Mouse (Mus musculus) cortical plate, adult 2 months (tissue): ENCODE measurements at regions not wholly inside any gene's neighbourhood (a gene's known extent, or its start where the extent isn't known, plus 50 kb on each side); places are given as distances from the start of the nearest gene placed in this dataset.

Experiments used
- H3K27ac ChIP-seq: fragments of 200-500 bp; 2 replicates; pipeline ENCODE4 v1.5.1; 2012; ENCODE audit warnings: low read length, control low read depth, inconsistent platforms; ENCODE audit not compliant: insufficient read depth
- H3K4me1 ChIP-seq: fragments of 200-500 bp; 2 replicates; pipeline ENCODE4 v1.6.1; 2011; ENCODE audit warnings: low read length; ENCODE audit not compliant: control insufficient read depth, insufficient read depth
- H3K4me3 ChIP-seq: fragments of 200-500 bp; 2 replicates; pipeline ENCODE4 v1.5.1; 2011; ENCODE audit warnings: mild to moderate bottlenecking, low read length, control low read depth; ENCODE audit not compliant: insufficient read depth
- CTCF ChIP-seq: fragments of 200-500 bp; IDR thresholded peaks from 2 replicates; pipeline ENCODE4 v1.5.1; 2011; ENCODE audit warnings: mild to moderate bottlenecking, control low read depth, low read length; ENCODE audit not compliant: insufficient read depth; ENCODE audit errors: extremely low read depth
- POLR2A ChIP-seq: fragments of 200-500 bp; IDR thresholded peaks from 2 replicates; pipeline ENCODE4 v1.6.1; 2011; ENCODE audit warnings: mild to moderate bottlenecking, low read length, control low read depth; ENCODE audit not compliant: insufficient read depth; ENCODE audit errors: extremely low read depth

- no peak for TF ChIP-seq CTCF
- TF ChIP-seq POLR2A, result no peak
- H3K4me3 ChIP-seq, result peak overlapping the region; percentile 82; the same call in 1 of the 2 replicates
Observed at GRCm38 (mm10) chr14:64586386-64586859, 482.3 kb downstream of the Prss52 start.

GRCm38 (mm10) chr14:64586860-64587698 is 483.0 kb downstream of the Prss52 start:
- Histone ChIP-seq H3K4me1 (peaks cover 13% of the 10 kb centered on the region), H3K4me3 (peak overlapping the region; percentile 82), H3K27ac (peak overlapping the region; percentile 100)
- no peak for TF ChIP-seq CTCF
- TF ChIP-seq POLR2A, result peak; percentile 53; the same call in 1 of the 2 replicates

More at GRCm38 (mm10) chr14:64586386-64586859, 482.3 kb downstream of the Prss52 start:
- H3K27ac ChIP-seq, result peak overlapping the region; percentile 97
- peaks cover 13% of the 10 kb centered on the region for H3K4me1 ChIP-seq

- peak overlapping the region; percentile 100 for H3K27ac ChIP-seq
- peaks cover 11% of the 10 kb centered on the region for H3K4me1 ChIP-seq
- TF ChIP-seq CTCF (no peak), POLR2A (peak; percentile 87)
- H3K4me3 ChIP-seq, result peak overlapping the region; percentile 82
Observed at GRCm38 (mm10) chr14:64587699-64588434, 483.8 kb downstream of the Prss52 start.

GRCm38 (mm10) chr14:64588561-64588960 is 484.5 kb downstream of the Prss52 start:
- TF ChIP-seq CTCF (no peak), POLR2A (no peak)
- peak overlapping the region; percentile 82 for H3K4me3 ChIP-seq
- H3K4me1 ChIP-seq, result peaks cover 10% of the 10 kb centered on the region
- H3K27ac ChIP-seq, result peak overlapping the region; percentile 98

- TF ChIP-seq POLR2A (peak; percentile 56; the same call in 1 of the 2 replicates), CTCF (no peak)
- Histone ChIP-seq H3K4me1 (peaks cover 10% of the 10 kb centered on the region), H3K27ac (peak overlapping the region; percentile 98), H3K4me3 (peak overlapping the region; percentile 82)
Observed at GRCm38 (mm10) chr14:64589126-64589525, 485.0 kb downstream of the Prss52 start.

- Histone ChIP-seq H3K4me1 (peaks cover 10% of the 10 kb centered on the region), H3K4me3 (peak overlapping the region; percentile 82), H3K27ac (peak overlapping the region; percentile 94)
- TF ChIP-seq POLR2A, result peak; percentile 87
- no peak for TF ChIP-seq CTCF
Observed at GRCm38 (mm10) chr14:64589571-64590547, 485.8 kb downstream of the Prss52 start.

GRCm38 (mm10) chr14:64590611-64591010 is 486.5 kb downstream of the Prss52 start:
- Histone ChIP-seq H3K4me3 (peak overlapping the region; percentile 82), H3K27ac (peak overlapping the region; percentile 94), H3K4me1 (peaks cover 4% of the 10 kb centered on the region; the same call in 1 of the 2 replicates)
- no peak for TF ChIP-seq CTCF
- peak; percentile 50; the same call in 1 of the 2 replicates for TF ChIP-seq POLR2A

- H3K4me3 ChIP-seq, result peak overlapping the region; percentile 82
- TF ChIP-seq CTCF (no peak), POLR2A (peak; percentile 60)
- H3K27ac ChIP-seq, result peak overlapping the region; percentile 39
- 0 out of 2 replicates have a peak, but pooled peaks cover 2% of the 10 kb centered on the region for H3K4me1 ChIP-seq
Observed at GRCm38 (mm10) chr14:64591091-64591976, 487.2 kb downstream of the Prss52 start.
